Mouse (Mus musculus) limb, embryonic 14.5 days (tissue): ENCODE results near the gene Lrrfip1. TPM values are rescaled to one million over a fixed set of nuclear protein-coding genes. Genes with fewer than 3 reads are reported as not detected.

Source experiments
- ATAC-seq: fragments of 200-750 bp; cut with Nextera tagmentation; 2 replicates; pipeline ENCODE4 v1.8.0; 2017; ENCODE audit warnings: low read depth, moderate number of reproducible peaks, moderate TSS enrichment; ENCODE audit not compliant: low FRiP score
- DNase-seq: peaks from one replicate; pipeline ENCODE4 v3.0.0-alpha.2; 2015; ENCODE audit warnings: low spot score
- H3K27ac ChIP-seq: fragments of 300-500 bp; sonication (generic); replicated peaks from 2 replicates; pipeline ENCODE4 v1.5.1; 2014; ENCODE audit warnings: low read depth, mild to moderate bottlenecking, low read length, moderate library complexity, mixed read lengths
- H3K27me3 ChIP-seq: fragments of 300-500 bp; sonication (generic); 2 replicates; pipeline ENCODE4 v1.6.1; 2014; ENCODE audit warnings: low read length, mixed read lengths; ENCODE audit not compliant: control insufficient read depth, insufficient read depth
- H3K36me3 ChIP-seq: fragments of 300-500 bp; sonication (generic); 2 replicates; pipeline ENCODE4 v1.6.1; 2014; ENCODE audit warnings: mild to moderate bottlenecking, low read length, moderate library complexity, mixed read lengths; ENCODE audit not compliant: control insufficient read depth, insufficient read depth
- H3K4me1 ChIP-seq: fragments of 300-500 bp; sonication (generic); 2 replicates; pipeline ENCODE4 v1.6.1; 2014; ENCODE audit warnings: antibody characterized with exemption, low read length, mixed read lengths; ENCODE audit not compliant: control insufficient read depth, insufficient read depth
- H3K4me2 ChIP-seq: fragments of 300-500 bp; sonication (generic); replicated peaks from 2 replicates; pipeline ENCODE4 v1.6.1; 2014; ENCODE audit warnings: low read depth, mild to moderate bottlenecking, low read length, moderate library complexity; ENCODE audit not compliant: severe bottlenecking
- H3K4me3 ChIP-seq: fragments of 300-500 bp; sonication (generic); replicated peaks from 2 replicates; pipeline ENCODE4 v1.5.1; 2014; ENCODE audit warnings: low read length
- H3K9ac ChIP-seq: fragments of 300-500 bp; sonication (generic); 2 replicates; pipeline ENCODE4 v1.6.1; 2014; ENCODE audit warnings: mild to moderate bottlenecking, low read depth, low read length, moderate library complexity; ENCODE audit not compliant: severe bottlenecking
- H3K9me3 ChIP-seq: fragments of 300-500 bp; sonication (generic); 2 replicates; pipeline ENCODE4 v1.6.1; 2016; ENCODE audit warnings: low read length; ENCODE audit not compliant: control insufficient read depth
- POLR2A ChIP-seq: fragments of 200-500 bp; IDR thresholded peaks from 2 replicates; pipeline ENCODE4 v1.8.0; 2012; ENCODE audit warnings: inconsistent platforms, mild to moderate bottlenecking, moderate library complexity, borderline replicate concordance; ENCODE audit not compliant: insufficient read depth, insufficient read length; ENCODE audit errors: extremely low read depth
- WGBS: fragments of 180-500 bp; shearing (Covaris S2); extraction: QIAGEN DNeasy Blood & Tissue Kit; methylation state at CpG from one replicate; pipeline ENCODE4 v1.1.7; 2014; 5-methylcytosine and 5-hydroxymethylcytosine counted together
- polyA plus RNA-seq, 2 experiments: library from polyadenylated mRNA; depleted of rRNA in 1 of 2; stranded (reverse) in 1 of 2; unstranded in 1 of 2; fragments of >200 nt; fragmentation: Nextera tagmentation in 1 of 2; extraction: Ambion mirVana in 1 of 2; gene quantifications; 2 replicates each; pipeline versions ENCODE4 v1.2.1 to v1.2.3; 2012 to 2014

Gene Lrrfip1
- polyA plus RNA-seq, 2 experiments: 41.6 to 44.3 TPM

GRCm38 (mm10) chr1:91071671-91072290 is 73.2 kb downstream of the Lrrfip1 start:
- no peaks in the 10 kb centered on the region for H3K9me3 ChIP-seq
- H3K9ac ChIP-seq: no peak overlapping the region
- TF ChIP-seq POLR2A: no peak
- WGBS: 77% methylated on average over 10 of the region's 10 CpGs
- no peaks in the 10 kb centered on the region for H3K36me3 ChIP-seq
- ATAC-seq (no peak), DNase-seq (no peak)
- no peak overlapping the region for H3K4me2 ChIP-seq
- no peaks in the 10 kb centered on the region for H3K27me3 ChIP-seq
- no peak overlapping the region for H3K4me3 ChIP-seq
- H3K4me1 ChIP-seq: peaks cover 4% of the 10 kb centered on the region
- H3K27ac ChIP-seq: no peak overlapping the region

GRCm38 (mm10) chr1:91076946-91077345 is 78.4 kb downstream of the Lrrfip1 start:
- Histone ChIP-seq H3K9ac (no peak overlapping the region), H3K36me3 (no peaks in the 10 kb centered on the region), H3K27ac (no peak overlapping the region), H3K27me3 (no peaks in the 10 kb centered on the region), H3K9me3 (no peaks in the 10 kb centered on the region), H3K4me1 (peaks cover 16% of the 10 kb centered on the region), H3K4me2 (no peak overlapping the region), H3K4me3 (no peak overlapping the region)
- DNase-seq (no peak), ATAC-seq (no peak)
- TF ChIP-seq POLR2A: no peak
- 36% methylated on average over 8 of the region's 8 CpGs for WGBS

GRCm38 (mm10) chr1:91077456-91077855 is 78.9 kb downstream of the Lrrfip1 start:
- H3K4me2 ChIP-seq: no peak overlapping the region
- H3K27me3 ChIP-seq: no peaks in the 10 kb centered on the region
- H3K4me1 ChIP-seq: peaks cover 16% of the 10 kb centered on the region
- TF ChIP-seq POLR2A: no peak
- DNase-seq: no peak
- H3K27ac ChIP-seq: no peak overlapping the region
- no peaks in the 10 kb centered on the region for H3K36me3 ChIP-seq
- H3K4me3 ChIP-seq: no peak overlapping the region
- no peak overlapping the region for H3K9ac ChIP-seq
- no peak for ATAC-seq
- H3K9me3 ChIP-seq: no peaks in the 10 kb centered on the region
- WGBS: 83% methylated on average over 9 of the region's 9 CpGs

- Histone ChIP-seq H3K4me2 (no peak overlapping the region), H3K27me3 (no peaks in the 10 kb centered on the region), H3K9me3 (no peaks in the 10 kb centered on the region), H3K27ac (no peak overlapping the region), H3K4me1 (peaks cover 16% of the 10 kb centered on the region), H3K36me3 (no peaks in the 10 kb centered on the region), H3K9ac (no peak overlapping the region), H3K4me3 (no peak overlapping the region)
- WGBS: 77% methylated on average over 8 of the region's 8 CpGs
- ATAC-seq: no peak
- TF ChIP-seq POLR2A: no peak
- DNase-seq: no peak
These were observed 79.4 kb downstream of the Lrrfip1 start for GRCm38 (mm10) chr1:91077980-91078379.

GRCm38 (mm10) chr1:91079740-91080422 is 81.3 kb downstream of the Lrrfip1 start:
- no peaks in the 10 kb centered on the region for H3K27me3 ChIP-seq
- no peak overlapping the region for H3K4me2 ChIP-seq
- 49% methylated on average over 10 of the region's 10 CpGs for WGBS
- no peak for TF ChIP-seq POLR2A
- H3K27ac ChIP-seq: no peak overlapping the region
- no peak for ATAC-seq
- no peaks in the 10 kb centered on the region for H3K36me3 ChIP-seq
- no peak overlapping the region for H3K9ac ChIP-seq
- no peak overlapping the region for H3K4me3 ChIP-seq
- peaks cover 20% of the 10 kb centered on the region for H3K4me1 ChIP-seq
- no peak for DNase-seq
- no peaks in the 10 kb centered on the region for H3K9me3 ChIP-seq

GRCm38 (mm10) chr1:91080423-91080749 is 81.8 kb downstream of the Lrrfip1 start:
- H3K27ac ChIP-seq: no peak overlapping the region

More at GRCm38 (mm10) chr1:91080423-91080749, 81.8 kb downstream of the Lrrfip1 start:
- H3K9ac ChIP-seq: no peak overlapping the region
- no peaks in the 10 kb centered on the region for H3K36me3 ChIP-seq
- DNase-seq (no peak), ATAC-seq (no peak)
- TF ChIP-seq POLR2A: no peak
- peaks cover 20% of the 10 kb centered on the region for H3K4me1 ChIP-seq
- H3K4me3 ChIP-seq: no peak overlapping the region
- H3K9me3 ChIP-seq: no peaks in the 10 kb centered on the region
- no peaks in the 10 kb centered on the region for H3K27me3 ChIP-seq
- H3K4me2 ChIP-seq: no peak overlapping the region
- 72% methylated on average over 7 of the region's 7 CpGs for WGBS
